Mouse (Mus musculus) left cerebral cortex, adult 9 months (tissue): ENCODE measurements at regions not wholly inside any gene's neighbourhood (a gene's known extent, or its start where the extent isn't known, plus 50 kb on each side); places are given as distances from the start of the nearest gene placed in this dataset.
A peak's percentile ranks its signal among the peaks of the same experiment; 100 is the strongest.

Experiments
- DNase-seq, 2 experiments: peaks; one replicate each; pipeline ENCODE4 v3.0.0; 2022; ENCODE audit warnings: low spot score in 2 of 2

- DNase-seq: no peak
Observed at GRCm38 (mm10) chr14:68447240-68447923, 846.7 kb downstream of the Synb start.

DNA sequence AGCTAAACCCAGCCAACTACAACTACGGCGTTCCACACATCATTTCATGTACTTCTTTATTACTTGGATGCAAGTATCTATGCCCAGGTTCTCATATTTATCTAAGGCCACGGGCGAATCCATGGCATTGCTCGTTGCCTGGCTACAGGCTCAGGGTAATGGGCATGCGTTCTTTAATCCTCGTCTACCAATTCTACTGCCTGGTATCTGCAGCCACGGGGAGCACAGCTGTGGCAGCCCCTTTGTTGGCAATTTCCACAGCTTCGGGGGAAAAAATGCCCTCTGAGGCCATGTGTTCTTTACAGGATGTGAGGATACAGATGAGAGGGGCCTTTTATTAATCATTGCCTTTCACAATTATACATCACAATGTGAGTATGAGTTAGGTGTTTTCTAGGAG, 860.8 kb downstream of the Synb start:
- no peak for DNase-seq

GRCm38 (mm10) chr14:68432111-68432510, 862.0 kb downstream of the Synb start:
- no peak for DNase-seq

DNA sequence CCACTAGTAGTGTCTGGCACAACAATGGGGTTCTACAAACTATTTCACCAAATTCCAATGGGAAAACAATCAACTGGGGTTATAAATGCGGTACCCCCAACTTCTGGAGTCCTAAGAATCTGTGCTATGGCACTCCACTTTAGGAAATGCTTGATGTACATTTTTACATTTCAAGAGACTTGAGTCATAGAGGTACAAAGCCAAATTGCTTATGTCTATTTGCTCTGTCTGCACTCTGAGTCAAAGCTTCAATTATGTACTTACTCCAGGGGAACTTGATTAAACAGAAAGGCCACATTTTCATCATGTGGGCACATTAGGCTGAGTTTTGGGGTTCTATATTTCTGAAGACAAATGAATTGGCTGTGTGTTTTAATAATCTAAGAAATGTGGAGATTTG, 866.9 kb downstream of the Synb start:
- DNase-seq: no peak

DNA sequence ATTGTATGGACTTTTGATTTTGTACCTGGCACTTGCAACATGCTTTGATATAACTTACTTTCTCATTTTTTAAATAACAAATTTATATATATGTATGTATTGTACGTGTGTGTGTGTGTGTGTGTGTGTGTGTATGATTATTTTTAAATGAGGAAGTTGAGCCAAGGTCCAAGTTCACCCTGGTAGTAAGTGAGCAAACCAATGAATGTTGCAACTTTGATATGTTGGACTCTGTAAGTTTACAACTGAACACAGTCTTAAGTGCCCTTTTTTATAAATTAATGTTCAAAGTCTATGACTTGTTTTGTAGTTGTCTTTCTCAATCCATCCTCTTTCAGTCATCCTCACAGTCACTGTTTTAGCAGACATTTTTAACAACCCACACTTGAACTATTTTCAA, 901.7 kb downstream of the Synb start:
- no peak for DNase-seq

GRCm38 (mm10) chr14:68391875-68392274, 902.2 kb downstream of the Synb start:
- DNase-seq: no peak

GRCm38 (mm10) chr14:68381741-68382140, 912.4 kb downstream of the Synb start:
- peak; percentile 45 to 68 for DNase-seq

DNA sequence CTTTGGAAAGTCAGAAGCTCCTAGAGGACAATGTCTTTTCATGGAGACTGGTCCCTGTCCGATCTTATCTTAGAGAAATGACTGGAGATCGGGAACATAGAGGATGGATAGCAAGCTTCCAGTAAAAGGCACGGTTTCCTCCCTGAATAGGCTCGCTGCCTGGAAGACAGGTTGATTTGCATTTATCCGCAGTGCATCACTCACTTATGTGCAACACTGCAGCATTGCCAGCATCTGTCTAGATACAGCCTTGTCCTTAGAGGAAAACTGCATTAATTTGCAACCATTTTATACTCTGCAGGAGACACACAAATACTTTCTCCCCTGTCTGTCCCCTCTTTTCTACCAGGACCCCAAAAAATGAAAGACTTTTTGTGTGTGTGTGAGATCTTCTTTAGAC, 926.4 kb downstream of the Synb start:
- DNase-seq: peak in 1 of 2 experiments; percentile 35

DNA sequence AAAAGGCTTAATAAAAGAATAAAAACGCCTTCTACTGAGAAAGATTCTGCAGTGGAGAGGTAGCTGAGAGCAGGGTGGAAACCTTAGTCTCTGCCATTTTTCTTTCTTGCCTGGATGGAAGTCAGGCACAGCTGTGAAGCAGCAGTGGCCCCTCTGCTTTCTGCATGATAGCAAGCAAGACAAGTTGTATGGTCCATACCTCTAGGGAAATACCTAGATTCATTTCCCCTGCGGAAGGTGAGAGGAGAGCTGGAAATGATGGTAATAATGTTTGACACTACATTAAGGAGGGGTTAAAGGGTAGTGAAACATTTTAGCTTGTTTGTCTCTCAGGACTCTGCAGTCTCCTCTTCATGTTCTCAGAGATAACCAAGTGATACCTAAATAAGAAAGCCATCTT, 930.2 kb downstream of the Synb start:
- no peak for DNase-seq

- no peak for DNase-seq
Observed at GRCm38 (mm10) chr14:68361998-68362397, 932.1 kb downstream of the Synb start.

DNA sequence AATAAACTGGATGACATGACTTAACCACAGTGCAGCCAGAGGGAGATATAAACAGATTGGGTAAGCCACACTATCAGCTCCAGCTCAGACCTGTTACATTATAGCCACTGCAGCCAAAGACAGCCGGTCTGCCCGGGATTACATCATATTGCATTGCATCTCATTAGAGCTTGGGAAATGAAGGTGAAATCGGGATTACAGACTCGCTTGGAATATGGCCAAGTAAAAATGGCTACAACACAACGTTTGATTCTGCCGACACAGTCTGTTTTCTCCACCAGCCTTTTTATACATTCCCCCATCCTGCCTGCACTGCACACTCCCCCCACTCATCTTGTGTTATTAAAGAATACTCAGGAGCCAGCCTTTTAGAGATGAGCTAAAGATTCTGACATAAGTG, 932.6 kb downstream of the Synb start:
- no peak for DNase-seq

GRCm38 (mm10) chr14:68356396-68356795, 937.7 kb downstream of the Synb start:
- no peak for DNase-seq

DNA sequence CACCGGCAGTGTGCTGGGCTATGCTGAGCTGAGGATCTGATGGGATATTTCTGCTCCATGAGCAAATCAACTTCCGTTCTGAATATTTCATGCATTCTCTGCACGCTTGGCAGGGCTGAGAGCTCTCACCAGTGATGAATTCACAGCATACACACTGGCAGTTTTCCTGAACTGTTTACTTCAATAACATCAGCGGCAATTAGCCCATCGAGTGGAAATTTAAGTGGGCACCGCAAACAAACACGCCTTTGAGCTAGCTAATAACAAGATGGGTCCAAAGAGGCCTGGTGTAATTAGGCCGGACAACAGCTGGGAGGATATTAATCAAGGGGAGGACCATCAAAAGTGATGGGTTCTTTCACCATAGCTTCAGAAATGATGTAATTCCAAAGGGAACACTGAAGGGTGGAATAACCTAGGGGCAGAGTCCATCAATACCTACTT, 938.6 kb downstream of the Synb start:
- no peak for DNase-seq

GRCm38 (mm10) chr14:68345527-68345926, 948.6 kb downstream of the Synb start:
- no peak for DNase-seq

DNA sequence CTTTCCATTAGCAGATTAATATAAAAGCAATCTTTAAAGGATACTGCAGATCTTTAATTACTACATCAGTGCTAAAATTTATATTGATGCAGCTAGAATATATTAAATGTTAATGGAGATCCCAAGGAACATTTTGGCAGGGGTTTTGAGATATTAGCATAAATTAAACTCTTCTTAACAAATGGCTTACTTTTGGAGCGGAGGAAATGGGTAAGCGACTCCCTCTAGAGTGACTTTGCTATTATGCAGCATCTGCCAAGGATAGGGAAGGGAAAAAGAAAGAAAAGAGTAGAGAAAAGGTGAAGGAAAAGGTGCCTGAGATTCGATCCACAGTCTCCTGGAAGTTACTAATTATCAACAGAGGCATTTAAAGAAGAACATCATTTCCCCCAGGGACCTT, 949.4 kb downstream of the Synb start:
- DNase-seq: no peak

DNA sequence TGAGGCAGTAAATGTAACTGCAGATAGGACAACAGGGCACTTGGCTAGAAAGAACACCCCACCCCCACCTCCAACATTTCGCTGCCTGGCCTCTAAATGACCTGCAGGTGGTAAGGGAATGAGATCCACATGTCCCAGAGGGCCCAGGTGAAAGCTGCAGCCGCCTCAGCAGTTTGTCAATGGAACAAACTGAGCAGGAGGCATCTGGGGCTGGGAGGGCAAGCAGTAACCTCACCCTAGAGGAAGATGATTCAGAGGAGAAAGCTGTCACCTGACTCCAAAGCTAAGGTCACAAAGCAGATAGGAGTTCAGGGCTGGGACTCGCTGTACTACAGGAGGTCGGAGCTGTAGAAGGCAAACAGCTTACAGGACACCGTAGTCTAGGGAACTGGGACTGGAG, 955.7 kb downstream of the Synb start:
- no peak for DNase-seq

DNA sequence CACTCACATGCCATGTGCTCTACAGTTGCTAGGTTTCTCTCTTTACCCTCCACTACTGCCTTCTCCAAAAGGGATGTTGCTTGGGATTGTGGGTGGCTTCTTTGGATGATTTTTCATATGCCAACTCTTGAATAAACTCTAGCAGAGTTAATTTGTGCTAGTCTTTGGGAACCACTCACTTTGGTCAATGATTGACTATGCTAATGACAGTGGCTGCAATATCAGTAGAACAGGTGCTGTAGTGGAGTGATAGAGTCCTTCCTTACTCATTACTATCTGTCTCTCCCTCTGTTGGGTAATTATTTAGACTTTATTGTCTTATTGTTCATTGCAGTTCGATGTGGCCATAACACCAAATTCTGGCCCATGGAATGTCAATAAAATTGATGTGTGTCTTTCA, 969.0 kb downstream of the Synb start:
- DNase-seq: no peak

DNA sequence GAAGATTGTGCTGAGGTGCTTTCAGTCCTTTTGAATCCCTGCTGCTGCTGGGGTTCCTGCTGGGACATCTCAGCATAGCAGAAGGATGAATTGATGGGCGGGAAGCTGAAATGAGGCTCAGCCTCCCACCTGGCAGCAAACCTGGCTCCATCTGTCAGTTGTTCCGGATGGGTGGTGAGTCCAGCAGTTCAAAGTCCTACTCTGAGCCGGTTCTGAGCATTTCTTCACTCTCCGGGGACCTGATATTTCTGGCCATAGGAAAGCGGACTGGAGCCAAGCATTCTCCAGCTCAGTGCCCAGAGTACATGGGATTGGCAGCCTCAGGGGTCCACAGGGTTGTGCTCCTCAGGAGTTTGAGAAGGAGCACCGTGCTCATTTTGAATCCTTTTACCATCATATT, 971.1 kb downstream of the Synb start:
- no peak for DNase-seq

- peak in 1 of 2 experiments; percentile 6 for DNase-seq
Observed at GRCm38 (mm10) chr14:68307973-68308660, 986.0 kb downstream of the Synb start.

- DNase-seq: no peak
Observed at GRCm38 (mm10) chr14:68305166-68305565, 988.9 kb downstream of the Synb start.

DNA sequence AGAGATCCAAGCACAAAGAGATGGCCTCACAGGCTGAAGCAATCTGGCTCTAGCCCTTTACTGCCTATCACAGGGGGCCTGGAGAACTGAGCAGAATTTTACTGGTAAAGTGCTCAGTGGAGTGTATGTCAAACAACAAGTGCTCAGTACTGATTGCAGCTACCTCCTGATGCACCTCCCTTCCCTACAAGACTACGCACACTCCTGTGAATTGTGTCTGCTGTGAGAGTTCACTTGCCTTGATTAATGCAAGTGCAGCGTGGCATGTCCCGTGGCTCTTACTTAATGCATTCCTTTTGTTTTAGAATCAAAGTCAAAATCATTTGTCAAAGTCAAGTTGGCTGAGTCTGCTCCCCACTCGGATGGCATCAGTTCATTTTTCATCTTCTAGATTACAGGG, 992.4 kb downstream of the Synb start:
- no peak for DNase-seq

GRCm38 (mm10) chr14:68285546-68285945, 1008.6 kb downstream of the Synb start:
- DNase-seq: no peak

- DNase-seq: no peak
Observed at GRCm38 (mm10) chr14:68261436-68261835, 1032.7 kb downstream of the Synb start.

DNA sequence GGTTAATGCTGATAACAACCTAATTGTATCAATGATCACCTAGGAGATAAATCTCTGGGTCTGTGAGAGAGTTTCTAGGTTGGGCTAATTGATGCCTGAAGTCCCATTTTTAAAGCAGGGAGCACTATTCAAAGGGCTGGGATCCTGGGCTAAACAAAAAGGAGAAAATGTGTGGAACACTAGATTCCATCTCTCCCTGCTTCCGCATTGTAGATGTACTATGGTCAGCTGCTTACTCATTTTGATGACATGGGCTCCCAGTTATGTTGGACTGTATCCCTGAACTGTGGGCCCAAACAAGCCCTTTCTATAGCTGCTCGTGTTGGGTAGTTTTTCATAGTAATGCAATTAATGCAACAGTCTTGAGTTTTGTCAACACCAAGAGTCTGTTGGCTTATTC, 1047.1 kb downstream of the Synb start:
- DNase-seq: no peak
